Mouse (Mus musculus) MEL (cell line): ENCODE results near the gene Stk11. TPM values are rescaled to one million over a fixed set of nuclear protein-coding genes. Genes with fewer than 3 reads are reported as not detected.
A peak's percentile ranks its signal among the peaks of the same experiment; 100 is the strongest.

ENCODE experiments used
- DNase-seq: peaks from one replicate; pipeline ENCODE4 v3.0.0; 2011; ENCODE audit warnings: low read depth, low spot score
- H3K27ac ChIP-seq: 2 replicates; pipeline ENCODE4 v1.5.1; 2012; ENCODE audit warnings: low read depth, mild to moderate bottlenecking, control low read depth, low read length, moderate library complexity; ENCODE audit not compliant: control insufficient read depth
- H3K27me3 ChIP-seq, 2 experiments: fragments of 150-350 bp in 1 of 2; sonication (generic) in 1 of 2; 2 replicates each; pipeline ENCODE4 v1.6.1; 2012; ENCODE audit warnings: low read length in 2 of 2, mild to moderate bottlenecking in 2 of 2, improper control_type of control experiment in 1 of 2, moderate library complexity in 1 of 2; ENCODE audit not compliant: insufficient read depth in 2 of 2, control insufficient read depth in 1 of 2
- H3K36me3 ChIP-seq, 2 experiments: 2 replicates each; pipeline ENCODE4 v1.6.1; 2012 to 2014; ENCODE audit warnings: low read length in 2 of 2, improper control_type of control experiment in 1 of 2, inconsistent platforms in 1 of 2, mild to moderate bottlenecking in 1 of 2; ENCODE audit not compliant: insufficient read depth in 2 of 2, control insufficient read depth in 1 of 2
- H3K4me1 ChIP-seq, 2 experiments: fragments of 150-350 bp in 1 of 2; sonication (generic) in 1 of 2; 2 replicates each; pipeline ENCODE4 v1.6.1; 2012; ENCODE audit warnings: low read length in 2 of 2, improper control_type of control experiment in 1 of 2, mild to moderate bottlenecking in 1 of 2; ENCODE audit not compliant: insufficient read depth in 2 of 2, control insufficient read depth in 1 of 2
- H3K4me3 ChIP-seq, 2 experiments: fragments of 150-350 bp in 1 of 2; sonication (generic) in 1 of 2; 2 replicates each; pipeline ENCODE4 v1.5.1; 2012; ENCODE audit warnings: low read depth in 2 of 2, low read length in 2 of 2, mild to moderate bottlenecking in 2 of 2, moderate library complexity in 2 of 2, control low read depth in 1 of 2, improper control_type of control experiment in 1 of 2; ENCODE audit not compliant: control insufficient read depth in 1 of 2, insufficient read depth in 1 of 2
- H3K79me2 ChIP-seq: 2 replicates; pipeline ENCODE4 v1.6.1; 2012; ENCODE audit warnings: mild to moderate bottlenecking, low read length, moderate library complexity; ENCODE audit not compliant: control insufficient read depth, poor library complexity, insufficient read depth
- H3K9ac ChIP-seq: 2 replicates; pipeline ENCODE4 v1.6.1; 2012; ENCODE audit warnings: low read depth, mild to moderate bottlenecking, control low read depth, low read length, moderate library complexity; ENCODE audit not compliant: control insufficient read depth, poor library complexity, severe bottlenecking
- H3K9me3 ChIP-seq: fragments of 150-350 bp; sonication (generic); replicated peaks from 2 replicates; pipeline ENCODE4 v1.6.1; 2012; ENCODE audit warnings: mild to moderate bottlenecking, low read length, improper control_type of control experiment, moderate library complexity; ENCODE audit not compliant: insufficient read depth
- CHD2 ChIP-seq: IDR thresholded peaks from 2 replicates; pipeline ENCODE4 v1.6.1; 2011; ENCODE audit warnings: low read length, improper control_type of control experiment
- CTCF ChIP-seq, 3 experiments: IDR thresholded peaks in 2 of 3; conservative IDR thresholded peaks in 1 of 3; 2 replicates each; pipeline ENCODE4 v1.5.1; 2011 to 2012; ENCODE audit warnings: low read length in 3 of 3, low read depth in 2 of 3, mild to moderate bottlenecking in 2 of 3, improper control_type of control experiment in 1 of 3, inconsistent platforms in 1 of 3, mixed read lengths in 1 of 3, moderate library complexity in 1 of 3; ENCODE audit not compliant: control insufficient read depth in 1 of 3, insufficient read depth in 1 of 3, poor library complexity in 1 of 3, severe bottlenecking in 1 of 3
- ELF1 ChIP-seq: IDR thresholded peaks from 2 replicates; pipeline ENCODE4 v1.6.1; 2014; ENCODE audit warnings: low read depth, mild to moderate bottlenecking, inconsistent platforms, low read length, improper control_type of control experiment, moderate library complexity
- EP300 ChIP-seq, 2 experiments: IDR thresholded peaks; 2 replicates each; pipeline ENCODE4 v1.6.1; 2011; ENCODE audit warnings: improper control_type of control experiment in 2 of 2, low read length in 2 of 2, low read depth in 1 of 2, mild to moderate bottlenecking in 1 of 2
- ETS1 ChIP-seq: IDR thresholded peaks from 2 replicates; pipeline ENCODE4 v1.6.1; 2012; ENCODE audit warnings: low read depth, mild to moderate bottlenecking, inconsistent platforms, low read length, improper control_type of control experiment, moderate library complexity
- GABPA ChIP-seq: IDR thresholded peaks from 2 replicates; pipeline ENCODE4 v1.6.1; 2012; ENCODE audit warnings: low read depth, mild to moderate bottlenecking, inconsistent platforms, low read length, improper control_type of control experiment, moderate library complexity
- HCFC1 ChIP-seq: IDR thresholded peaks from 2 replicates; pipeline ENCODE4 v1.6.1; 2012; ENCODE audit warnings: low read depth, mild to moderate bottlenecking, inconsistent platforms, low read length, improper control_type of control experiment, moderate library complexity
- MAZ ChIP-seq: IDR thresholded peaks from 2 replicates; pipeline ENCODE4 v1.6.1; 2012; ENCODE audit warnings: low read depth, mild to moderate bottlenecking, inconsistent platforms, low read length, improper control_type of control experiment
- MEF2A ChIP-seq: IDR thresholded peaks from 2 replicates; pipeline ENCODE4 v1.6.1; 2014; ENCODE audit warnings: low read depth, mild to moderate bottlenecking, inconsistent platforms, low read length, improper control_type of control experiment; ENCODE audit not compliant: poor library complexity, insufficient replicate concordance, severe bottlenecking; ENCODE audit errors: extremely low read depth
- MXI1 ChIP-seq: IDR thresholded peaks from 2 replicates; pipeline ENCODE4 v1.6.1; 2011; ENCODE audit warnings: mild to moderate bottlenecking, low read depth, low read length, improper control_type of control experiment
- MYB ChIP-seq: IDR thresholded peaks from 2 replicates; pipeline ENCODE4 v1.6.1; 2011; ENCODE audit warnings: mild to moderate bottlenecking, low read depth, low read length, improper control_type of control experiment
- POLR2A ChIP-seq, 2 experiments: IDR thresholded peaks; 2 replicates each; pipeline ENCODE4 v1.6.1; 2011 to 2012; ENCODE audit warnings: low read length in 2 of 2, mild to moderate bottlenecking in 2 of 2, control low read depth in 1 of 2, improper control_type of control experiment in 1 of 2, low read depth in 1 of 2, moderate library complexity in 1 of 2; ENCODE audit not compliant: control insufficient read depth in 1 of 2, insufficient read depth in 1 of 2, poor library complexity in 1 of 2
- POLR2AphosphoS2 ChIP-seq: IDR thresholded peaks from 2 replicates; pipeline ENCODE4 v1.6.1; 2011; ENCODE audit warnings: low read length, improper control_type of control experiment
- RAD21 ChIP-seq: IDR thresholded peaks from 2 replicates; pipeline ENCODE4 v1.6.1; 2011; ENCODE audit warnings: mild to moderate bottlenecking, low read depth, low read length, improper control_type of control experiment
- RCOR1 ChIP-seq: IDR thresholded peaks from 2 replicates; pipeline ENCODE4 v1.6.1; 2012; ENCODE audit warnings: low read depth, mild to moderate bottlenecking, inconsistent platforms, low read length, improper control_type of control experiment
- SIN3A ChIP-seq: IDR thresholded peaks from 2 replicates; pipeline ENCODE4 v1.6.1; 2012; ENCODE audit warnings: low read length, improper control_type of control experiment, inconsistent platforms
- SMC3 ChIP-seq: IDR thresholded peaks from 2 replicates; pipeline ENCODE4 v1.6.1; 2011; ENCODE audit warnings: low read depth, low read length, improper control_type of control experiment
- TBP ChIP-seq: IDR thresholded peaks from 2 replicates; pipeline ENCODE4 v1.8.0; 2011; ENCODE audit warnings: low read depth, low read length, improper control_type of control experiment
- TCF12 ChIP-seq: IDR thresholded peaks from 2 replicates; pipeline ENCODE4 v1.6.1; 2014; ENCODE audit warnings: low read depth, mild to moderate bottlenecking, inconsistent platforms, low read length, improper control_type of control experiment, moderate library complexity
- ZKSCAN1 ChIP-seq: IDR thresholded peaks from 2 replicates; pipeline ENCODE4 v1.6.1; 2012; ENCODE audit warnings: low read depth, mild to moderate bottlenecking, inconsistent platforms, low read length, improper control_type of control experiment, moderate library complexity
- ZMIZ1 ChIP-seq: IDR thresholded peaks from 2 replicates; pipeline ENCODE4 v1.6.1; 2012; ENCODE audit warnings: low read depth, mild to moderate bottlenecking, inconsistent platforms, low read length, improper control_type of control experiment, moderate library complexity
- ZNF384 ChIP-seq: IDR thresholded peaks from 2 replicates; pipeline ENCODE4 v1.6.1; 2012; ENCODE audit warnings: low read depth, mild to moderate bottlenecking, inconsistent platforms, low read length, improper control_type of control experiment
- polyA plus RNA-seq, 2 experiments: library from polyadenylated mRNA; stranded (reverse) in 1 of 2; unstranded in 1 of 2; fragments of >175 nt in 1 of 2; fragments of >200 nt in 1 of 2; gene quantifications; 2 replicates each; pipeline versions ENCODE4 v1.2.1 to v1.2.4; 2012; ENCODE audit warnings: low replicate concordance in 2 of 2, low read depth in 1 of 2; ENCODE audit not compliant: insufficient read length in 2 of 2, insufficient read depth in 1 of 2, missing spikeins in 1 of 2
- total RNA-seq: library from RNA; depleted of rRNA; stranded (reverse); fragments of 300-350 nt; gene quantifications from 2 replicates; pipeline ENCODE4 v1.2.3, GENCODE M21; 2012

Gene Stk11
- total and polyA plus RNA-seq, 3 experiments, result 108 to 188 TPM; not detected in 1

- Histone ChIP-seq H3K36me3 (peaks cover 0 to 20% of the 10 kb centered on the region in 2 experiments; a peak in 2 of 4 replicates), H3K9ac (peak overlapping the region; percentile 77), H3K27me3 (no peaks in the 10 kb centered on the region), H3K4me1 (peaks cover 0 to 24% of the 10 kb centered on the region in 2 experiments; a peak in 2 of 4 replicates), H3K4me3 (peak overlapping the region; percentile 51 to 59; a peak in 3 of 4 replicates), H3K27ac (peak overlapping the region; percentile 61), H3K79me2 (no peaks in the 10 kb centered on the region; the same call in 1 of the 2 replicates), H3K9me3 (no peaks in the 10 kb centered on the region)
- TF ChIP-seq ZKSCAN1, result no peak
- TF ChIP-seq POLR2AphosphoS2, result no peak
- TF ChIP-seq TCF12, result no peak
- peak; percentile 75; the same call in 1 of the 2 replicates for TF ChIP-seq SIN3A
- peak; percentile 67 for TF ChIP-seq HCFC1
- TF ChIP-seq TBP, result 0 out of 2 replicates have a peak, but pooled peaks have one; percentile 25
- 0 out of 2 replicates have a peak, but pooled peaks have one; percentile 43 for TF ChIP-seq MXI1
- 0 out of 4 replicates have a peak, but pooled peaks of 1 of the 2 experiments have one; percentile 6 for TF ChIP-seq EP300 (IDR thresholded peaks at IDR 0.05; ENCODE audit: low read depth in 1 of 2, low read length in 2 of 2)
- peak in 1 of 2 experiments; percentile 45; a peak in 1 of 4 replicates for TF ChIP-seq POLR2A (IDR thresholded peaks at IDR 0.05; ENCODE audit: control insufficient read depth in 1 of 2, insufficient read depth in 1 of 2, low read depth in 1 of 2, low read length in 2 of 2, poor library complexity in 1 of 2)
- peak; percentile 24; the same call in 1 of the 2 replicates for TF ChIP-seq ETS1
- TF ChIP-seq ELF1, result peak; percentile 78
- peak; percentile 20; the same call in 1 of the 2 replicates for TF ChIP-seq SMC3
- peak; percentile 65 for TF ChIP-seq MAZ
- peak in 2 of 3 experiments; percentile 50 to 53; a peak in 4 of 6 replicates for TF ChIP-seq CTCF (IDR thresholded peaks at IDR 0.05 in 2 of 3, conservative IDR thresholded peaks at IDR 0.05 in 1 of 3; ENCODE audit: control insufficient read depth in 1 of 3, insufficient read depth in 1 of 3, low read depth in 2 of 3, low read length in 3 of 3, poor library complexity in 1 of 3, severe bottlenecking in 1 of 3)
- peak; percentile 91 for DNase-seq
Observed at GRCm38 (mm10) chr10:80074813-80075601, 40.6 kb upstream of the Stk11 start.

- Histone ChIP-seq H3K4me3 (no peak overlapping the region), H3K9ac (no peak overlapping the region), H3K79me2 (no peaks in the 10 kb centered on the region; the same call in 1 of the 2 replicates), H3K27me3 (no peaks in the 10 kb centered on the region), H3K36me3 (peaks cover 0 to 16% of the 10 kb centered on the region in 2 experiments; a peak in 3 of 4 replicates), H3K9me3 (no peaks in the 10 kb centered on the region), H3K4me1 (peaks cover 0 to 20% of the 10 kb centered on the region in 2 experiments; a peak in 2 of 4 replicates), H3K27ac (0 out of 2 replicates have a peak overlapping the region, but pooled peaks have one; percentile 18)
- no peak for DNase-seq
- no peak for TF ChIP-seq RAD21
- no peak for TF ChIP-seq RCOR1
- no peak for TF ChIP-seq ZNF384
- TF ChIP-seq ZMIZ1, result no peak
- no peak for TF ChIP-seq MEF2A
- no peak for TF ChIP-seq CHD2
- no peak for TF ChIP-seq MYB
- no peak for TF ChIP-seq GABPA
- no peak for TF ChIP-seq SIN3A
- no peak for TF ChIP-seq MAZ
Observed at GRCm38 (mm10) chr10:80075924-80076323, 39.7 kb upstream of the Stk11 start.
